Mouse (Mus musculus) liver, embryonic 13.5 days (tissue): ENCODE data around the gene Srgap3. TPM values are rescaled to one million over a fixed set of nuclear protein-coding genes. Genes with fewer than 3 reads are reported as not detected.

Experiments
- ATAC-seq: fragments of 200-750 bp; cut with Nextera tagmentation; 2 replicates; pipeline ENCODE4 v1.8.0; 2017; ENCODE audit warnings: low read depth, mild to moderate bottlenecking, moderate number of reproducible peaks, moderate library complexity
- DNase-seq: peaks from one replicate; pipeline ENCODE4 v3.0.0; 2022
- H3K27ac ChIP-seq: fragments of 300-500 bp; sonication (generic); 2 replicates; pipeline ENCODE4 v1.5.1; 2015; ENCODE audit warnings: moderate library complexity, mild to moderate bottlenecking, inconsistent platforms
- H3K27me3 ChIP-seq: fragments of 300-500 bp; sonication (generic); 2 replicates; pipeline ENCODE4 v1.6.1; 2015; ENCODE audit warnings: mild to moderate bottlenecking, inconsistent platforms
- H3K36me3 ChIP-seq: fragments of 300-500 bp; sonication (generic); 2 replicates; pipeline ENCODE4 v1.6.1; 2015; ENCODE audit warnings: mild to moderate bottlenecking, inconsistent platforms
- H3K4me1 ChIP-seq: fragments of 300-500 bp; sonication (generic); replicated peaks from 2 replicates; pipeline ENCODE4 v1.6.1; 2015; ENCODE audit warnings: inconsistent platforms
- H3K4me2 ChIP-seq: fragments of 300-500 bp; sonication (generic); 2 replicates; pipeline ENCODE4 v1.6.1; 2015; ENCODE audit warnings: inconsistent platforms, mild to moderate bottlenecking, moderate library complexity
- H3K4me3 ChIP-seq: fragments of 300-500 bp; sonication (generic); replicated peaks from 2 replicates; pipeline ENCODE4 v1.5.1; 2015; ENCODE audit warnings: mild to moderate bottlenecking, inconsistent platforms
- H3K9ac ChIP-seq: fragments of 300-500 bp; sonication (generic); 2 replicates; pipeline ENCODE4 v1.6.1; 2015; ENCODE audit warnings: mild to moderate bottlenecking, inconsistent platforms
- H3K9me3 ChIP-seq: fragments of 300-500 bp; sonication (generic); replicated peaks from 2 replicates; pipeline ENCODE4 v1.6.1; 2016; ENCODE audit warnings: inconsistent platforms
- WGBS: fragments of 180-500 bp; shearing (Covaris S2); methylation state at CpG from one replicate; pipeline ENCODE4 v1.1.7; 2015; ENCODE audit not compliant: insufficient replicate concordance; 5-methylcytosine and 5-hydroxymethylcytosine counted together
- polyA plus RNA-seq: library from polyadenylated mRNA; unstranded; fragments of >200 nt; fragmentation: Nextera tagmentation; extraction: Ambion mirVana; gene quantifications from 2 replicates; pipeline ENCODE4 v1.2.1, GENCODE M21; 2015

Srgap3 gene
- polyA plus RNA-seq, 1 experiment from 2014 or later, result 0.33 TPM

- no peaks in the 10 kb centered on the region for H3K9me3 ChIP-seq
- DNase-seq (no peak), ATAC-seq (no peak)
- no peak overlapping the region for H3K27ac ChIP-seq
- no peak overlapping the region for H3K9ac ChIP-seq
- H3K36me3 ChIP-seq, result no peaks in the 10 kb centered on the region
- H3K27me3 ChIP-seq, result peaks cover 8% of the 10 kb centered on the region; the same call in 1 of the 2 replicates
- no peak overlapping the region for H3K4me2 ChIP-seq
- H3K4me3 ChIP-seq, result no peak overlapping the region
- 61% methylated on average over 2 of the region's 2 CpGs for WGBS
- peaks cover 34% of the 10 kb centered on the region for H3K4me1 ChIP-seq
Observed at GRCm38 (mm10) chr6:112949220-112949619, 2.2 kb upstream of the Srgap3 start.

- peaks cover 38% of the 10 kb centered on the region for H3K4me1 ChIP-seq
- H3K27me3 ChIP-seq, result peaks cover 8% of the 10 kb centered on the region; the same call in 1 of the 2 replicates
- H3K27ac ChIP-seq, result no peak overlapping the region
- no peak overlapping the region for H3K9ac ChIP-seq
- H3K4me3 ChIP-seq, result no peak overlapping the region
- H3K36me3 ChIP-seq, result no peaks in the 10 kb centered on the region
- no peaks in the 10 kb centered on the region for H3K9me3 ChIP-seq
- ATAC-seq (no peak), DNase-seq (no peak)
- no peak overlapping the region for H3K4me2 ChIP-seq
- 56% methylated on average over 2 of the region's 2 CpGs for WGBS
Observed at GRCm38 (mm10) chr6:112948416-112948815, 1.4 kb upstream of the Srgap3 start.

- Histone ChIP-seq H3K9me3 (no peaks in the 10 kb centered on the region), H3K4me1 (peaks cover 38% of the 10 kb centered on the region), H3K36me3 (no peaks in the 10 kb centered on the region), H3K9ac (peak overlapping the region; percentile 51), H3K27me3 (peaks cover 8% of the 10 kb centered on the region; the same call in 1 of the 2 replicates), H3K27ac (no peak overlapping the region), H3K4me2 (peak overlapping the region; percentile 77), H3K4me3 (peak overlapping the region; percentile 60)
- DNase-seq (no peak), ATAC-seq (no peak)
- WGBS, result 13% methylated on average over 12 of the region's 12 CpGs
Observed at GRCm38 (mm10) chr6:112946021-112946811, 850 bp downstream of the Srgap3 start.

GRCm38 (mm10) chr6:112945181-112945751, 1.8 kb downstream of the Srgap3 start:
- H3K27ac ChIP-seq, result no peak overlapping the region
- H3K27me3 ChIP-seq, result peaks cover 8% of the 10 kb centered on the region; the same call in 1 of the 2 replicates
- DNase-seq (no peak), ATAC-seq (no peak)
- peak overlapping the region; percentile 77 for H3K4me2 ChIP-seq
- peak overlapping the region; percentile 16 for H3K4me3 ChIP-seq
- H3K9me3 ChIP-seq, result no peaks in the 10 kb centered on the region
- peak overlapping the region; percentile 34; the same call in 1 of the 2 replicates for H3K9ac ChIP-seq
- 34% methylated on average over 14 of the region's 14 CpGs for WGBS
- H3K36me3 ChIP-seq, result no peaks in the 10 kb centered on the region
- peaks cover 38% of the 10 kb centered on the region for H3K4me1 ChIP-seq

- Histone ChIP-seq H3K9ac (no peak overlapping the region), H3K4me3 (no peak overlapping the region), H3K27ac (no peak overlapping the region), H3K4me1 (peaks cover 31% of the 10 kb centered on the region), H3K4me2 (no peak overlapping the region), H3K36me3 (no peaks in the 10 kb centered on the region), H3K27me3 (peaks cover 8% of the 10 kb centered on the region; the same call in 1 of the 2 replicates), H3K9me3 (no peaks in the 10 kb centered on the region)
- 62% methylated on average over 9 of the region's 9 CpGs for WGBS
- no peak for ATAC-seq
- DNase-seq, result no peak
Observed at GRCm38 (mm10) chr6:112943596-112944245, 3.3 kb downstream of the Srgap3 start.

- Histone ChIP-seq H3K4me3 (no peak overlapping the region), H3K9ac (no peak overlapping the region), H3K9me3 (no peaks in the 10 kb centered on the region), H3K36me3 (no peaks in the 10 kb centered on the region), H3K4me1 (peaks cover 4% of the 10 kb centered on the region; the same call in 1 of the 2 replicates), H3K27me3 (no peaks in the 10 kb centered on the region), H3K4me2 (no peak overlapping the region), H3K27ac (no peak overlapping the region)
- WGBS, result 72% methylated on average over 9 of the region's 9 CpGs
- ATAC-seq, result no peak
- DNase-seq, result no peak
Observed at GRCm38 (mm10) chr6:112939281-112939680, 7.8 kb downstream of the Srgap3 start.

- 57% methylated on average over 2 of the region's 2 CpGs for WGBS
- ATAC-seq (no peak), DNase-seq (no peak)
- Histone ChIP-seq H3K27me3 (no peaks in the 10 kb centered on the region), H3K36me3 (no peaks in the 10 kb centered on the region), H3K4me1 (no peaks in the 10 kb centered on the region), H3K9ac (no peak overlapping the region), H3K9me3 (no peaks in the 10 kb centered on the region), H3K4me2 (no peak overlapping the region), H3K27ac (no peak overlapping the region), H3K4me3 (no peak overlapping the region)
Observed at GRCm38 (mm10) chr6:112937791-112938190, 9.3 kb downstream of the Srgap3 start.

- Histone ChIP-seq H3K36me3 (no peaks in the 10 kb centered on the region), H3K27me3 (no peaks in the 10 kb centered on the region), H3K9me3 (no peaks in the 10 kb centered on the region), H3K4me2 (no peak overlapping the region), H3K4me1 (peaks cover 6% of the 10 kb centered on the region), H3K4me3 (no peak overlapping the region), H3K27ac (no peak overlapping the region), H3K9ac (no peak overlapping the region)
- WGBS, result 55% methylated on average over 1 of the region's 1 CpGs
- no peak for DNase-seq
- no peak for ATAC-seq
Observed at GRCm38 (mm10) chr6:112934501-112934900, 12.6 kb downstream of the Srgap3 start.

- H3K9ac ChIP-seq, result no peak overlapping the region
- no peak for DNase-seq
Observed at GRCm38 (mm10) chr6:112932611-112933010, 14.5 kb downstream of the Srgap3 start.

GRCm38 (mm10) chr6:112930011-112930451, 17.0 kb downstream of the Srgap3 start:
- Histone ChIP-seq H3K27me3 (no peaks in the 10 kb centered on the region), H3K27ac (no peak overlapping the region), H3K4me2 (peak overlapping the region; percentile 31), H3K9me3 (no peaks in the 10 kb centered on the region), H3K36me3 (no peaks in the 10 kb centered on the region), H3K4me3 (no peak overlapping the region), H3K4me1 (peaks cover 11% of the 10 kb centered on the region), H3K9ac (no peak overlapping the region)
- ATAC-seq, result 0 out of 2 replicates have a peak, but pooled peaks have one; percentile 45
- 48% methylated on average over 5 of the region's 5 CpGs for WGBS
- DNase-seq, result no peak

More at GRCm38 (mm10) chr6:112932611-112933010, 14.5 kb downstream of the Srgap3 start:
- H3K27ac ChIP-seq, result no peak overlapping the region
- H3K4me3 ChIP-seq, result no peak overlapping the region
- H3K9me3 ChIP-seq, result no peaks in the 10 kb centered on the region
- H3K4me2 ChIP-seq, result no peak overlapping the region
- ATAC-seq, result no peak
- no peaks in the 10 kb centered on the region for H3K27me3 ChIP-seq
- peaks cover 11% of the 10 kb centered on the region for H3K4me1 ChIP-seq
- H3K36me3 ChIP-seq, result no peaks in the 10 kb centered on the region
- 59% methylated on average over 8 of the region's 8 CpGs for WGBS

GRCm38 (mm10) chr6:112929291-112929984, 17.6 kb downstream of the Srgap3 start:
- no peaks in the 10 kb centered on the region for H3K27me3 ChIP-seq
- H3K9ac ChIP-seq, result no peak overlapping the region
- H3K4me2 ChIP-seq, result peak overlapping the region; percentile 31
- peaks cover 11% of the 10 kb centered on the region for H3K4me1 ChIP-seq
- DNase-seq (no peak), ATAC-seq (peak; percentile 57)
- H3K27ac ChIP-seq, result no peak overlapping the region
- no peaks in the 10 kb centered on the region for H3K36me3 ChIP-seq
- WGBS, result 64% methylated on average over 6 of the region's 6 CpGs
- H3K9me3 ChIP-seq, result no peaks in the 10 kb centered on the region
- no peak overlapping the region for H3K4me3 ChIP-seq
